ENCODE assay signal across 17 mouse cellular contexts in genomic region chr12:89710459-89710858, GRCm38 (mm10).
DNase-seq lines count a peak whose midpoint lies in the region; TF ChIP-seq lines count a peak whose summit lies in the region.
"Had no signal": no experiment of that assay in that cellular context is flagged by ENCODE, and none has a peak within 500 bp of the region (broad histone marks: within the 10 kb centered on the region; RNA-seq: fewer than 3 reads in every experiment).

No protein-coding gene starts in this region.

- 85% methylated on average over 5 of the region's 5 CpGs for WGBS in lung, adult 2 months

- H3K4me1 ChIP-seq in lung, adult 2 months (ENCODE audit: control insufficient read depth, insufficient read depth, low read length), result no peaks in the 10 kb centered on the region
- H3K4me1 ChIP-seq: forebrain, embryonic 13.5 days; heart, embryonic 12.5 days; midbrain, embryonic 12.5 days had no signal

- TF ChIP-seq POLR2A in lung, adult 2 months (IDR thresholded peaks at IDR 0.05; ENCODE audit: borderline replicate concordance, extremely low read depth, low read depth, low read length), result no peak

- DNase-seq in left cerebral cortex, adult 11 months (ENCODE audit: low spot score), result peak; percentile 46
- no peak for DNase-seq in left cerebral cortex, postnatal 4 days
- DNase-seq in frontal cortex, postnatal 36 days (ENCODE audit: low spot score in 2 of 2), result peak; percentile 56 to 77
- peak; percentile 61 to 77 for DNase-seq in left cerebral cortex, adult 9 months (ENCODE audit: low spot score in 2 of 2)
- DNase-seq in telencephalon, adult 2 months (ENCODE audit: low read depth, low spot score), result peak; percentile 91
- DNase-seq in lung, adult 2 months, result no peak
- DNase-seq in spleen, postnatal 4 days (ENCODE audit: low spot score in 2 of 2), result no peak
- DNase-seq: adrenal gland, postnatal 14 days; gastrocnemius, postnatal 25 days; heart, postnatal 4 days; kidney, adult 9 months; kidney, postnatal 4 days; retina, postnatal 1 day had no signal

- no peak overlapping the region for H3K4me3 ChIP-seq in lung, adult 2 months (replicated peaks; ENCODE audit: extremely low read depth, low read depth, low read length)
- H3K4me3 ChIP-seq: forebrain, embryonic 13.5 days; heart, embryonic 12.5 days; midbrain, embryonic 12.5 days; myocyte had no signal

- intact Hi-C loops in left cerebral cortex, postnatal 4 days (cut with DNase I), result no loop called here

- TF ChIP-seq CTCF in lung, adult 2 months (IDR thresholded peaks at IDR 0.05; ENCODE audit: insufficient read depth, low read length), result no peak

Comparison
In these comparisons a context has a peak if more than half of its experiments do, and no peak if none do; other contexts are left out.
1. DNase-seq: peak in left cerebral cortex, adult 11 months (single experiment), frontal cortex, postnatal 36 days (2 of 2), left cerebral cortex, adult 9 months (2 of 2) and telencephalon, adult 2 months (single experiment); none in left cerebral cortex, postnatal 4 days (single experiment), lung, adult 2 months (single experiment) and spleen, postnatal 4 days (0 of 2).